Mouse (Mus musculus): ENCODE data around the gene Spred2. TPM values are rescaled to one million over a fixed set of nuclear protein-coding genes. Genes with fewer than 3 reads are reported as not detected.
"Not testable (repeated sequence)": the region's sequence is repeated elsewhere in the genome, so short reads cannot be mapped to it uniquely, and the experiment has no call there.

Spred2 gene
- total RNA-seq, 2 experiments from 2014 or later, result 20.5 to 28.4 TPM

DNA sequence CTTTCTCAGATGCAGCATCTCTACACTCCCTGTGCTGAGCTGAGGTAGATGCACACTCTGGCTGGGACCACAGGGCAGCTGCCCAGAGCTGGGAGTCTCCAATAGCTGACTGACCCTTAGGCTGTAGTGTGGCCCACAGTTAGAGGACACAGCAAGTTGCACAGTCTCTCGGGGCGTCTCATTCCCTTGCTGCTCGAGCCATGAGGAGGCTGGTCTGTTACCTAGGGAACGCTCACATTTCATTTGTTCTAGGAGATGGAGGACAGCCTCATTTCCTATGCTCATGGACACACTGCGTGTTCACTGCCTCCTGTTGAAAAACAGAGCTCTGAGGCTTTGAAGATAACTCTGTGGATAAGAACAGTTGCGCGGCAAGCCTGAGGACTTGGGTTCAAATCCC, 111.8 kb downstream of the Spred2 start:
- no peak for DNase-seq (ENCODE audit: low spot score)
- intact Hi-C loops (cut with DNase I), result loop anchor here (2.0 kb wide), 1 partner anchor 117 kb away; no protein-coding TSS in a partner anchor

DNA sequence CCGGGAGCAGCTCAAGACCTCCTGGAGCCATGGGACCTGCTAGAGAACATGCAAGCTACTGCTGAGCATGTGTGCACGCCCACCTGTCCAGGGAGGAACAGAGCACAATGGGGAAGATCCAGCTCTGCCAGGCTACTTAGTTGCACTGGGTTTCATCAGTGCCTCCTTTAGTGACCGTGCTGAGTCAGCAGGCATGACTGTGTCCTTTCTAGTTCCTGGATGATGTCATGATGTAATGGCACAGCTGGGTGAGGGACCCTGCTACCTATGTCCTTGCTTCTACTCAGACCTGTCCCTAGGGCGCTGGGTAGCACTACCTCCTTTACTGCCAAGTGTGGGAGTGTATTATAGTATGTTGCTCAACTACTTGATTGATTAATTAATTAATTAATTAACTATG, 113.6 kb downstream of the Spred2 start:
- intact Hi-C loops (cut with DNase I), result no loop called here
- no peak for DNase-seq (ENCODE audit: low spot score)

- intact Hi-C loops (cut with DNase I), result no loop called here
- DNase-seq (ENCODE audit: low spot score), result no peak
These were observed 114.5 kb downstream of the Spred2 start for GRCm38 (mm10) chr11:20038723-20039122.

DNA sequence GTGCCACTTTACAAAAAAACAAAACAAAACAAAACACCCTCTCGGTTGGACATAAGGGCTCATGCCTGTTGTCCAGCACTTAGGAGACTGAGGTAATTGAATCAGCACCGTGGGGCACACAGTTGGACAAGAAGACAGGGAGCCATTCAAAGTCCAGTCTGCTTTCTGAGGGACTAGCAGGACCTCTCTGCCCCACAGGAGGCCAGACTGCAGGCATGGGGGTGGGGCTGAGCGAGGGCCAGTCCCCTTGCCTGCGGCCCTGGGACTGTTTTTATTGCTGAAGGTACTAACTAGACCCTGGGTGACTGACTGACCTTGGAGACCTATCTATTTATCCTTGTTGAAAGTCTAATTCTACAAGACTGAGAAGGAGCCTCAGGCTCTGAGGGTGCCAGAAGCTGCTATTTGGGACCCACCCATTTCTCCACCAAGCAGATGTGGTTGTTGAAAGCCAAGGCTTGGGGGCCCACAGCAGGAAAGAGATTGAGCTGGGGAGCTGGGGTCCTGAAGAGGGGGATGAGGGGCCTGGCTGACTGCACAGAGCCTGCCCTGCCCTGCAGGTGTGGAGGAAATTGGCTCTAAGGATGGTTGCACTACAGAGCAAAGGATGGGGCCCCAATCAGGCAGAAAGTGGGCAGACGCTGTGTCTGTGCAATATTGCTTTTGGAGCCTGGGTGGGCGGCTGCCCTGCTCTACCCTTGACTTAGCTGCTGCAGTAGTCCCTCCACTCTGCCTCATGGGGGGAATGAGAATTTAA, 117.2 kb downstream of the Spred2 start:
- no peak for DNase-seq (ENCODE audit: low spot score)
- intact Hi-C loops (cut with DNase I), result no loop called here

- DNase-seq (ENCODE audit: low spot score), result no peak
- intact Hi-C loops (cut with DNase I), result no loop called here
These were observed 117.9 kb downstream of the Spred2 start for GRCm38 (mm10) chr11:20042106-20042505.

GRCm38 (mm10) chr11:20043256-20043655, 119.1 kb downstream of the Spred2 start:
- DNase-seq (ENCODE audit: low spot score), result no peak
- intact Hi-C loops (cut with DNase I), result no loop called here

DNA sequence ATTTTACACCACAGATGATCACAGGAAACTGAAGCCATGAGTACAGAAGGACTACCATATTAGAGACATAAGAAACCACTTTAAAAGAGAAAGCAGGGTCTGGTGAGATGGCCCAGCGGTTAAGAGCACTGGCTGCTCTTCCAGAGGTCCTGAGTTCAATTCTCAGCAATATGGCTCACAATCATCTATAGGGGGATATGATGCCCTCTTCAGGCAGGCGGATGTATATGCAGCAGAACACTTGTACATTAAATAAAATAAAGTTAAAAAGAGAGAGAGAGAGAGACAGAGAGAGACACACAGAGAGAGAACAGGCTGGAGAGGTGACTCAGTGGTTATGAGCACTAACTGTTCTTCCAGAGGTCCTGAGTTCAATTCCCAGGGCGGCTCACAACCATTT, 121.4 kb downstream of the Spred2 start:
- intact Hi-C loops (cut with DNase I), result no loop called here
- no peak for DNase-seq (ENCODE audit: low spot score)

DNA sequence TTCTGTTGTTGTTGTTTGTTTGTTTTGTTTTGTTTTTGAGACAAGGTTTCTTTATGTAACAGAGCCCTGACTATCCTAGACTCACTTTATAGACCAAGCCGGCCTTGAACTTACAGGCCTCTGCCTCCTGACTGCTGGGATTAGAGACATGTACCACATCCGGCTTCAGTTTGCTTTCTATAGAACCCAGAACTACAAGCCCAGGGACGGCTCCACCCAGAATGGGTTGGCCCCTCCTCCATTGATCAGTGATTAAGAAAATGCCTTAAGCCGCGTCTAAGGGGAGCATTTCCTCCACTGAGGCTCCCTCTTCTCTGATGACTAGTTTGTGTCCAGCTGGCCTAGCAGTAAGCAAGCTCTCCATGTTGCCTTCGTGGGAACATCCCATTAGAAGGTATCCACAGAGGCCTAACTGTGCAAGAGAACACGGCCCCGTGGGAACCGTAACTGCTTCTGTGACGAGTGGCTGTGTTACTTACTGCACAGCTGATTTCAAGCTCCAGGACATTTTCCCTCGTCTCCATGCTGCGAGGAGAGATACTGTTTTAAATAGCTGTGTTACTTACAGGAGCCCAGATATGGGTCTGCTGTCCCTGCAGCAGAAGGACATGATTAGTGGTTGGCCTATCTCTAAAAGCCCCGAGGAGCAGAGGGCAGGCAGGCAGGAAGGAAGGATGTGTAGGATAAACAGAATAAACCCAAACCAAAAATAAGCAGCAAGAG, 128.8 kb downstream of the Spred2 start:
- DNase-seq (ENCODE audit: low spot score), result no peak
- intact Hi-C loops (cut with DNase I), result no loop called here

GRCm38 (mm10) chr11:20053951-20054350, 129.8 kb downstream of the Spred2 start:
- no peak for DNase-seq (ENCODE audit: low spot score)
- intact Hi-C loops (cut with DNase I), result no loop called here

DNA sequence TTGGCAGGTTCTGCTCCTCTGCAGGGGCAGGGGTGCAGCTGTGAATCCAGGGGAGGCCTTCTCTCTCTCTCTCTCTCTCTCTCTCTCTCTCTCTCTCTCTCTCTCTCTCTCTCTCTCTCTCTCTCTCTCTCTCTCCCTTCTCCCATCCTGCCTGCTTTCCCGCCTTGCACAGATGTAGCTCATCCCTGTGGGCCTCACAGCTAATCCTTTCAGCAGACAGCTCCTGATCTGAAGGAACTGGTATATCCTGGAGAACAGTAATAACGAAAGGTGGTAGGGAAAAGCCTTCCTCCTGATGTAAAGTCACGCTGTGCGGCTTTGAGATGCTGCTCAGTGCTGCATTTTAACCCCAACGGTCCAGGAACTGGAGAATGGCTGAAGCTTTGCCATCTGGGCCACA, 130.4 kb downstream of the Spred2 start:
- DNase-seq (ENCODE audit: low spot score), result no peak
- intact Hi-C loops (cut with DNase I), result no loop called here

GRCm38 (mm10) chr11:20056168-20056567, 132.0 kb downstream of the Spred2 start:
- no peak for DNase-seq (ENCODE audit: low spot score)
- intact Hi-C loops (cut with DNase I), result no loop called here

DNA sequence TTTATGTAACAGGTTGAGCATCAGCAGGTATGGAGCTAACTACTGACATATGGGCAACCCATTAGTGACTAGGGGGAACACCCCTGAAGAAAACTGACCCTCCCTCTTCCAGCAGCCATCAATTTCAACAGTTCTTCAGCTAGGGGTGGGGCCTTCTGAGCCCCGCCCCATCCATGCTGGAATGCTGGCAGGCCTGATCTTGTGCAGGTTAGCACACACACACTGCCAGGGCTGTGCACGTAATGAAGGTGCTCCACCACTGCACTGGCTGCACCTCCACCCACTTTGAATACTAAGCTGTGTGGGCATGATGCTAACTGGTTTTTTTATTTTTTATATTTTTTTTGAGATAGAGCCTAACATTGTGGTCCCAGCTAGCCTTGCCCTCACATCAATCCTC, 133.3 kb downstream of the Spred2 start:
- intact Hi-C loops (cut with DNase I), result no loop called here
- DNase-seq (ENCODE audit: low spot score), result no peak

DNA sequence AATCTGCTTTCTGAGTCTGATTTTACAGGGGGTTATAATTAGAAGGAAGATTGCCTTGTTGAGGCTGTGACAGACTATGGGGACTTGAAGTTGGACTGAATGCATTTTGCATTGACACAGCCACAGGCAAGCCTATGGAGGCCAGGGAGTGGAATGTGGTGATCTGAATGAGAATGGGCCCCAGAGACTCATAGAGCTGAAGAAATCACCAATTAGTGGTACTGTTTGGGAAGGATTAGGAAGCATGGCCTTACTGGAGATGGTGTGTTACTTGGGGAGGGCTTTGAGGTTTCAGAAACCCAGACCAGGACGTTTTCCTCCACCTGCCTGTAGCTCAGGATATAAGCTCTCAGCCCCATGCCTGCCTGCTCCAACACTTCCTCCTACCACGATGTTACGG, 135.6 kb downstream of the Spred2 start:
- intact Hi-C loops (cut with DNase I), result no loop called here
- DNase-seq (ENCODE audit: low spot score), result no peak

DNA sequence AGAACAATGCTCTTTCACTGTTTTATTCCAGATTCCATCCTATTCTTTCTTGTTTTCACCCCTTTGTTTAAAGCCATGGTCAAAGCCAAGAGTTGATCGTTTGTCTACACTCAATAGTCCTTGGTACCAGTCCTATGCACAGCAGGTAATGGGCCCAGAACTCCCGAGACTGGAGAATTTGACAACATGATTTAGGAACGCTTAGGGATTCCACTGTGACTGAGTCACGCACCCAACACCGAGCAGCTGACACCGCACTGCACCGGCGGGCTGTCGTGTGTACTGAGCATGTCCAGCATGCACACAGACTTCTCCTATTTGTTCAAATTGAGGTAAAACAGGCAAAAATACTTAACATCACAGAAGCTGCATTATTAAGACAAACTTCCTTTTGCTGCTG, 138.6 kb downstream of the Spred2 start:
- DNase-seq (ENCODE audit: low spot score); intact Hi-C loops (cut with DNase I): not testable (repeated sequence)

DNA sequence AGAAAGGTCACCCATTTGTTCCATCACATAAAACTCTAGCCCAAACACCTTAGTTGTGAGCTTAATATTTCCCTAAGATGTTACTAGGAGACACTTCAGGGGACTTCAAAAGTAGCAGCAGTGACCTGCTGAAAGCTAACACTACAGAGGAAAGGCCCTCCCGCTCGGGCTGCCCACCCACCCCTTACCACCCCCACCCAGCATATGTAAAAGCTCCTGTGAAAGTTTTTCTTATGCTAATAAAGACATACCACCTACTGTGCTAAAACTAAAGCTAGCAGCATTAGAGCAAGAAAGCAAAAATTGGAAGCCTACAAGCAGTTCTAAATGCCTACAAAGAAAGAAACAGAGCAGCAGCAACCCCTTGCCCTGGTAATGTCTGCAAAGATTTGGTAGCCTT, 139.9 kb downstream of the Spred2 start:
- DNase-seq (ENCODE audit: low spot score); intact Hi-C loops (cut with DNase I): not testable (repeated sequence)

GRCm38 (mm10) chr11:20064926-20065325, 140.8 kb downstream of the Spred2 start:
- DNase-seq (ENCODE audit: low spot score), result no peak
- intact Hi-C loops (cut with DNase I), result no loop called here

GRCm38 (mm10) chr11:20066106-20066505, 141.9 kb downstream of the Spred2 start:
- no peak for DNase-seq (ENCODE audit: low spot score)
- intact Hi-C loops (cut with DNase I), result no loop called here

GRCm38 (mm10) chr11:20067521-20067920, 143.3 kb downstream of the Spred2 start:
- intact Hi-C loops (cut with DNase I), result no loop called here
- no peak for DNase-seq (ENCODE audit: low spot score)

DNA sequence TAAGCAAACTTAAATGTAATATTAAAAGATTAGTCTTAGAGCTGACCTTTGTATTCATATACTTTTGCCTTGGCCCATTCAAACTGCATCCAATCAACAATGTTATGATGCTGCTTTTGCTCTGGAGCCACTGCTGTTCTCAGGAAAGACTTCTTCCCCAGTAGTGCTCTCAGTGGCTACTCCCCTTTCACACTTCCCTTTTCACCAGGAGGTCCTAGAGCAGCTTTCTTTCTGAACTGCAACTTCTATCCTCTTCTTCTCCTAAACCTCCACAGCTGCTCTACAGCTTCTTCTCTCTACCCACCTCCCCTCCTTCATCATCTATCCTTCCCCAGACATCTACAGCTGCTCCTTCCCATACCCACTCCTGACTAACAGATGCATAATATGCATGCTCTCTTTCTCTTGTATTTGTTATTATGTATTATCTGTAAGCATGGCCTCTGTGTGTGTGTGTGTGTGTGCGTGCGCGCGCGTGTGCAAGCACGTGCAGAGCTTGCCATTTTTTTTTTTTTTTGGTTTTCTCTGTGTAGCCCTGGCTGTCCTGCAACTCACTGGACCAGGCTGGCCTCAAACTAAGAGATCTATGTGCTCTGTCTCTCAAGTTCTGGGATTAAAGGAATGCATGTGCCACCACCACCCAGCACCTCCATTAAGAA, 144.3 kb downstream of the Spred2 start:
- no peak for DNase-seq (ENCODE audit: low spot score)
- intact Hi-C loops (cut with DNase I), result no loop called here

GRCm38 (mm10) chr11:20072174-20072573, 148.0 kb downstream of the Spred2 start:
- intact Hi-C loops (cut with DNase I), result loop anchor here (2.0 to 5.0 kb wide), 2 partner anchors 150 to 241 kb away; partner anchors contain the start of gene Spred2
- DNase-seq (ENCODE audit: low spot score), result no peak

GRCm38 (mm10) chr11:20072826-20073225, 148.7 kb downstream of the Spred2 start:
- intact Hi-C loops (cut with DNase I), result loop anchor here (2.0 to 5.0 kb wide), 2 partner anchors 151 to 242 kb away; partner anchors contain the start of gene Spred2

More at GRCm38 (mm10) chr11:20072826-20073225, 148.7 kb downstream of the Spred2 start:
- DNase-seq (ENCODE audit: low spot score), result no peak
